Mouse (Mus musculus) forebrain, embryonic 11.5 days (tissue): ENCODE results near the gene Cpz. TPM values are rescaled to one million over a fixed set of nuclear protein-coding genes. Genes with fewer than 3 reads are reported as not detected.

Experiments
- ATAC-seq: fragments of 200-750 bp; cut with Nextera tagmentation; replicated peaks from 2 replicates; pipeline ENCODE4 v1.8.0; 2017; ENCODE audit warnings: moderate TSS enrichment; ENCODE audit not compliant: low FRiP score
- DNase-seq: peaks from one replicate; pipeline ENCODE4 v3.0.0-alpha.2; 2017; ENCODE audit warnings: low spot score
- H3K27ac ChIP-seq: fragments of 300-500 bp; sonication (generic); 2 replicates; pipeline ENCODE4 v1.5.1; 2014; ENCODE audit warnings: low read depth, low read length
- H3K27me3 ChIP-seq: fragments of 300-500 bp; sonication (generic); 2 replicates; pipeline ENCODE4 v1.6.1; 2014; ENCODE audit warnings: mild to moderate bottlenecking, low read length, mixed read lengths; ENCODE audit not compliant: control insufficient read depth, insufficient read depth
- H3K36me3 ChIP-seq: fragments of 300-500 bp; sonication (generic); 2 replicates; pipeline ENCODE4 v1.6.1; 2014; ENCODE audit warnings: mild to moderate bottlenecking, low read length, moderate library complexity, mixed read lengths; ENCODE audit not compliant: control insufficient read depth, insufficient read depth
- H3K4me1 ChIP-seq: fragments of 300-500 bp; sonication (generic); replicated peaks from 2 replicates; pipeline ENCODE4 v1.6.1; 2014; ENCODE audit warnings: low read length, mixed read lengths; ENCODE audit not compliant: control insufficient read depth, insufficient read depth
- H3K4me2 ChIP-seq: fragments of 300-500 bp; sonication (generic); 2 replicates; pipeline ENCODE4 v1.6.1; 2014; ENCODE audit warnings: low read depth, mild to moderate bottlenecking, low read length, moderate library complexity, mixed read lengths; ENCODE audit not compliant: severe bottlenecking
- H3K4me3 ChIP-seq: fragments of 300-500 bp; sonication (generic); 2 replicates; pipeline ENCODE4 v1.5.1; 2014; ENCODE audit warnings: low read depth, low read length
- H3K9ac ChIP-seq: fragments of 300-500 bp; sonication (generic); 2 replicates; pipeline ENCODE4 v1.6.1; 2014; ENCODE audit warnings: low read length
- H3K9me3 ChIP-seq: fragments of 300-500 bp; sonication (generic); 2 replicates; pipeline ENCODE4 v1.6.1; 2016; ENCODE audit warnings: low read length, mixed read lengths; ENCODE audit not compliant: control insufficient read depth
- WGBS: fragments of 180-500 bp; shearing (Covaris S2); extraction: QIAGEN DNeasy Blood & Tissue Kit; methylation state at CpG from one replicate; pipeline ENCODE4 v1.1.7; 2014; 5-methylcytosine and 5-hydroxymethylcytosine counted together
- polyA plus RNA-seq: library from polyadenylated mRNA; unstranded; fragments of >200 nt; fragmentation: Nextera tagmentation; extraction: Ambion mirVana; gene quantifications from 2 replicates; pipeline ENCODE4 v1.2.1, GENCODE M21; 2014

The Cpz gene
- polyA plus RNA-seq, 1 experiment from 2014 or later: 4.7 TPM

- H3K4me3 ChIP-seq: no peak overlapping the region
- H3K9me3 ChIP-seq: no peaks in the 10 kb centered on the region
- WGBS: 63% methylated on average over 13 of the region's 13 CpGs
- H3K27ac ChIP-seq: no peak overlapping the region
- no peak for DNase-seq
- ATAC-seq: no peak; the same call in 1 of the 2 replicates
- no peak overlapping the region for H3K9ac ChIP-seq
- no peaks in the 10 kb centered on the region for H3K27me3 ChIP-seq
- no peak overlapping the region for H3K4me2 ChIP-seq
- H3K4me1 ChIP-seq: no peaks in the 10 kb centered on the region
- H3K36me3 ChIP-seq: peaks cover 7% of the 10 kb centered on the region; the same call in 1 of the 2 replicates
These were observed 32.6 kb upstream of the Cpz start for GRCm38 (mm10) chr5:35557946-35558621.

- Histone ChIP-seq H3K4me3 (no peak overlapping the region), H3K4me2 (no peak overlapping the region), H3K27me3 (no peaks in the 10 kb centered on the region), H3K4me1 (no peaks in the 10 kb centered on the region), H3K36me3 (peaks cover 3% of the 10 kb centered on the region; the same call in 1 of the 2 replicates), H3K9me3 (no peaks in the 10 kb centered on the region), H3K27ac (no peak overlapping the region), H3K9ac (no peak overlapping the region)
- 83% methylated on average over 7 of the region's 7 CpGs for WGBS
- ATAC-seq: no peak
- no peak for DNase-seq
These were observed 30.9 kb upstream of the Cpz start for GRCm38 (mm10) chr5:35556393-35556792.

- Histone ChIP-seq H3K27me3 (no peaks in the 10 kb centered on the region), H3K9ac (no peak overlapping the region), H3K4me1 (no peaks in the 10 kb centered on the region), H3K36me3 (peaks cover 3% of the 10 kb centered on the region; the same call in 1 of the 2 replicates), H3K9me3 (no peaks in the 10 kb centered on the region), H3K27ac (no peak overlapping the region), H3K4me2 (no peak overlapping the region), H3K4me3 (no peak overlapping the region)
- no peak for DNase-seq
- ATAC-seq: no peak
- 80% methylated on average over 4 of the region's 4 CpGs for WGBS
These were observed 27.5 kb upstream of the Cpz start for GRCm38 (mm10) chr5:35552838-35553539.

- ATAC-seq (no peak), DNase-seq (no peak)
- Histone ChIP-seq H3K27me3 (no peaks in the 10 kb centered on the region), H3K9me3 (no peaks in the 10 kb centered on the region), H3K4me3 (no peak overlapping the region), H3K4me2 (no peak overlapping the region), H3K27ac (no peak overlapping the region), H3K4me1 (no peaks in the 10 kb centered on the region), H3K36me3 (no peaks in the 10 kb centered on the region; the same call in 1 of the 2 replicates), H3K9ac (no peak overlapping the region)
- 63% methylated on average over 7 of the region's 7 CpGs for WGBS
These were observed 26.6 kb upstream of the Cpz start for GRCm38 (mm10) chr5:35551855-35552837.

GRCm38 (mm10) chr5:35546127-35546526 is 20.6 kb upstream of the Cpz start:
- H3K9me3 ChIP-seq: no peaks in the 10 kb centered on the region
- no peaks in the 10 kb centered on the region for H3K36me3 ChIP-seq
- H3K4me1 ChIP-seq: no peaks in the 10 kb centered on the region
- H3K27ac ChIP-seq: no peak overlapping the region
- no peak overlapping the region for H3K4me3 ChIP-seq
- no peak for DNase-seq
- no peak overlapping the region for H3K4me2 ChIP-seq
- no peak for ATAC-seq
- no peak overlapping the region for H3K9ac ChIP-seq
- no peaks in the 10 kb centered on the region for H3K27me3 ChIP-seq

GRCm38 (mm10) chr5:35541059-35541790 is 15.7 kb upstream of the Cpz start:
- DNase-seq (no peak), ATAC-seq (no peak)
- Histone ChIP-seq H3K36me3 (no peaks in the 10 kb centered on the region), H3K9ac (no peak overlapping the region), H3K4me2 (no peak overlapping the region), H3K4me3 (no peak overlapping the region), H3K9me3 (no peaks in the 10 kb centered on the region), H3K27ac (no peak overlapping the region), H3K27me3 (no peaks in the 10 kb centered on the region), H3K4me1 (no peaks in the 10 kb centered on the region)
- 67% methylated on average over 4 of the region's 4 CpGs for WGBS

GRCm38 (mm10) chr5:35540555-35540954 is 15.1 kb upstream of the Cpz start:
- WGBS: 59% methylated on average over 5 of the region's 5 CpGs
- no peak for DNase-seq

GRCm38 (mm10) chr5:35539576-35539975 is 14.1 kb upstream of the Cpz start:
- no peaks in the 10 kb centered on the region for H3K9me3 ChIP-seq
- WGBS: 63% methylated on average over 4 of the region's 4 CpGs
- H3K4me1 ChIP-seq: no peaks in the 10 kb centered on the region
- no peaks in the 10 kb centered on the region for H3K36me3 ChIP-seq
- no peak for DNase-seq
- H3K4me3 ChIP-seq: no peak overlapping the region
- ATAC-seq: no peak
- no peak overlapping the region for H3K4me2 ChIP-seq
- no peak overlapping the region for H3K9ac ChIP-seq
- no peaks in the 10 kb centered on the region for H3K27me3 ChIP-seq
- H3K27ac ChIP-seq: no peak overlapping the region

More at GRCm38 (mm10) chr5:35540555-35540954, 15.1 kb upstream of the Cpz start:
- H3K27me3 ChIP-seq: no peaks in the 10 kb centered on the region
- no peak overlapping the region for H3K9ac ChIP-seq
- no peaks in the 10 kb centered on the region for H3K36me3 ChIP-seq
- no peaks in the 10 kb centered on the region for H3K9me3 ChIP-seq
- H3K4me1 ChIP-seq: no peaks in the 10 kb centered on the region
- no peak overlapping the region for H3K4me3 ChIP-seq
- ATAC-seq: no peak
- H3K27ac ChIP-seq: no peak overlapping the region
- H3K4me2 ChIP-seq: no peak overlapping the region
